Mouse (Mus musculus): ENCODE data around the gene Bcor. TPM values are rescaled to one million over a fixed set of nuclear protein-coding genes. Genes with fewer than 3 reads are reported as not detected.

Bcor gene
- polyA plus RNA-seq, 1 experiment from 2014 or later: 15.0 TPM

DNA sequence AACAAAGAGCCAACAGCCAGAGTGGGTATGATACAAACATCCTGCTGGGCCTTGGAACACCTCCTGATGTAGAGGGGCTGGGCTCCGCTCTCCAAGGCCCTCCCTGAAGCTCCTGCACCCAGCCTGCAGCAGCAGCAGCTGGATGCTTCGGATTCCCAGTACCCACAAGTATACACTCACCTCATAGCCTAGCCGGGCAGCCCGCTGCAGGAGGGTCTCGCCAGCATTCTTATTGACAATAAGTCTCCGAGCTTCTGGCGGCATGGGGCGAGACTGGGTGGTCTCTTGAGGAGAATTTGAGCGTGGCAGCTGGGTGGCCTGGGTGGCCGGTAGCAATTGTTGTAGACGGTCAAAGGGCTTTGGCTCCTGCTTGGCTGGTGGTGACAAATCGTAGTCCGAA lies 113.5 kb downstream of the Bcor start:
- Histone ChIP-seq H3K36me3 (ENCODE audit: control insufficient read depth, insufficient read depth, low read length) (peaks cover 17% of the 10 kb centered on the region), H3K4me1 (ENCODE audit: control insufficient read depth, insufficient read depth, low read length) (peaks cover 8% of the 10 kb centered on the region; the same call in 1 of the 2 replicates), H3K9me3 (ENCODE audit: control insufficient read depth, low read length) (no peaks in the 10 kb centered on the region), H3K4me3 (ENCODE audit: low read depth, low read length) (no peak overlapping the region), H3K27me3 (replicated peaks; ENCODE audit: control insufficient read depth, insufficient read depth, low read length) (no peaks in the 10 kb centered on the region; the same call in 1 of the 2 replicates), H3K27ac (replicated peaks; ENCODE audit: low read depth, low read length) (no peak overlapping the region), H3K4me2 (ENCODE audit: low read depth, low read length) (no peak overlapping the region), H3K9ac (ENCODE audit: low read depth, low read length) (no peak overlapping the region)
- 67% methylated on average over 13 of the region's 13 CpGs for WGBS
- ATAC-seq (ENCODE audit: low read depth): no peak
- no peak for DNase-seq (ENCODE audit: low spot score)

DNA sequence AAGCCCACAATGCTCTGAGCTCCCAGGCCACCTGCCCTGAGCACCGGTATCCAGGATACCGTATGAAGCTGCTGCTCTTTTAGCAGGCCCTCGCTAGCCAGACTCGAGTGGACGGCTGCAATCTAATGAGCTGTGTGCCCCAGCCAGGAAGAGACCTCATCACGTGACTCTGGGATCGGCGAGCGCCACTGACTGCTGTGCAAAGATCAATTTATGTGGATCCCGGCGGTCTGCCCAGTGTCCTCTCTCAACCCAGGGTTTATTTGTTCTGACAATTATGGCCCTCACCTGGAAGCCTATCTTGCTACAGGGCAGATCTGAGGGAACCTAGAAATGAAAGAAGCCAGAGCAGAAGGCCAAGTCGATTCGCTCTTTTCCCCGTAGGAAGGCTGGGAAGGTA lies 116.8 kb downstream of the Bcor start:
- Histone ChIP-seq H3K27ac (replicated peaks; ENCODE audit: low read depth, low read length) (no peak overlapping the region), H3K27me3 (replicated peaks; ENCODE audit: control insufficient read depth, insufficient read depth, low read length) (no peaks in the 10 kb centered on the region; the same call in 1 of the 2 replicates), H3K9me3 (ENCODE audit: control insufficient read depth, low read length) (no peaks in the 10 kb centered on the region), H3K36me3 (ENCODE audit: control insufficient read depth, insufficient read depth, low read length) (peaks cover 44% of the 10 kb centered on the region), H3K4me1 (ENCODE audit: control insufficient read depth, insufficient read depth, low read length) (peaks cover 8% of the 10 kb centered on the region; the same call in 1 of the 2 replicates), H3K4me3 (ENCODE audit: low read depth, low read length) (no peak overlapping the region), H3K4me2 (ENCODE audit: low read depth, low read length) (no peak overlapping the region), H3K9ac (ENCODE audit: low read depth, low read length) (no peak overlapping the region)
- 89% methylated on average over 11 of the region's 14 CpGs for WGBS
- DNase-seq (ENCODE audit: low spot score): no peak
- no peak for ATAC-seq (ENCODE audit: low read depth)

DNA sequence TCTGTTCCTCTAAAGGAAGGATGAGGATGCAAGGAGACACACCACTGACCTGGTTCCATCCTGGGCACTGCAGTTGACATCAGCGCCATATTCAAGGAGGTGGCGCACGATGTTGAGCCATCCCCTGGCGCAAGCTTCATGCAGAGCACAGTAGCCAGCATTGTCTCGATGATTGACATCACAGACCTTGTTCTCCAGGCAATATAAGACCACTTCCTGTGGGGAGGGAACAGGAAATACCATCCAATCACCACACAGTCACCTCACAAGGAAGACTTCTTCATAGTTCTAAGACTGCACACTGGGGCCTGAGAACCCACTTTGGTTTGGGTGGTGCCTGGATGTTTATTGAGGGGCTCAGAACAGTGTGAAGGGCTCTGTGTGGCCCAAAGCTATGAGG lies 118.7 kb downstream of the Bcor start:
- no peak for ATAC-seq (ENCODE audit: low read depth)
- 81% methylated on average over 5 of the region's 5 CpGs for WGBS
- H3K9ac ChIP-seq (ENCODE audit: low read depth, low read length): no peak overlapping the region
- H3K4me3 ChIP-seq (ENCODE audit: low read depth, low read length): no peak overlapping the region
- H3K4me2 ChIP-seq (ENCODE audit: low read depth, low read length): no peak overlapping the region
- H3K27me3 ChIP-seq (replicated peaks; ENCODE audit: control insufficient read depth, insufficient read depth, low read length): no peaks in the 10 kb centered on the region
- no peak overlapping the region for H3K27ac ChIP-seq (replicated peaks; ENCODE audit: low read depth, low read length)
- no peaks in the 10 kb centered on the region for H3K9me3 ChIP-seq (ENCODE audit: control insufficient read depth, low read length)
- H3K36me3 ChIP-seq (ENCODE audit: control insufficient read depth, insufficient read depth, low read length): peaks cover 48% of the 10 kb centered on the region
- H3K4me1 ChIP-seq (ENCODE audit: control insufficient read depth, insufficient read depth, low read length): no peaks in the 10 kb centered on the region
- no peak for DNase-seq (ENCODE audit: low spot score)

DNA sequence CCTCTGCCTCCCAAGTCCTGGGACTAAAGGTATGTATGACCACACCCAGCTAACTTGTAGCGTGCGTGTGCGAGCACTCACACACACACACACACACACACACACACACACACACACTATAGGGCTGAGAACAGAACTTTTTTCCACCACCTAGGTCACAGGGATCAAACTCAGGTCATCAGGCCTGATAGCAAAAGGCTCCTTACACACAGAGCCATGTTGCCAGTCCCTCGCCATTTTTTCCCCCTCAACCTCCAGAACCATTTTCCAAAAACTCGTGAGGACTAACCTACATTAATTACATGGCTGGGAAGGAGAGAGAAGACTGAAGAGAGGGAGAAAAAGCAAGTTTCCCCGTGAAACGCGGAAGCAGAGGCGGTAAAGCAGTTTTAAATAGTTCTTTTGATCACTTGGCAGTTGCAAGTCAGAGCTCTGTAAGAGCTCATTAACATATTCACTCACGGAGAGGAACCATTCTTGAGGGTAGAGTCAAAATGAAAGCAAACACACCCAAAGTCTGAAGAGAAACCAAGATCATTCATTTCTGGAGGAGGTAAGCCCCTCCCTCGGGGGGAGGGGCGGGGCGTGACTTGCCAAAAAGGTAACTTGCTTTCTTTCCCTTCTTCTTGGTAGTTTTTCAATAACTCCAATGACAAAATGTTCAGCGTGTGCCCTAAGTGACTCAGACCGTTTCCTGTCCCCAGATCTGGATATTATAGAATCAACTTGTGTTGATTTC lies 145.3 kb downstream of the Bcor start:
- no peaks in the 10 kb centered on the region for H3K36me3 ChIP-seq (ENCODE audit: control insufficient read depth, insufficient read depth, low read length)
- no peak overlapping the region for H3K4me2 ChIP-seq (ENCODE audit: low read depth, low read length)
- no peaks in the 10 kb centered on the region for H3K4me1 ChIP-seq (ENCODE audit: control insufficient read depth, insufficient read depth, low read length)
- no peaks in the 10 kb centered on the region for H3K9me3 ChIP-seq (ENCODE audit: control insufficient read depth, low read length)
- no peak overlapping the region for H3K9ac ChIP-seq (ENCODE audit: low read depth, low read length)
- no peak overlapping the region for H3K4me3 ChIP-seq (ENCODE audit: low read depth, low read length)
- ATAC-seq (ENCODE audit: low read depth) (no peak), DNase-seq (ENCODE audit: low spot score) (no peak)
- no peaks in the 10 kb centered on the region; the same call in none of the 2 replicates for H3K27me3 ChIP-seq (replicated peaks; ENCODE audit: control insufficient read depth, insufficient read depth, low read length)
- WGBS: 58% methylated on average over 14 of the region's 15 CpGs
- no peak overlapping the region for H3K27ac ChIP-seq (replicated peaks; ENCODE audit: low read depth, low read length)

DNA sequence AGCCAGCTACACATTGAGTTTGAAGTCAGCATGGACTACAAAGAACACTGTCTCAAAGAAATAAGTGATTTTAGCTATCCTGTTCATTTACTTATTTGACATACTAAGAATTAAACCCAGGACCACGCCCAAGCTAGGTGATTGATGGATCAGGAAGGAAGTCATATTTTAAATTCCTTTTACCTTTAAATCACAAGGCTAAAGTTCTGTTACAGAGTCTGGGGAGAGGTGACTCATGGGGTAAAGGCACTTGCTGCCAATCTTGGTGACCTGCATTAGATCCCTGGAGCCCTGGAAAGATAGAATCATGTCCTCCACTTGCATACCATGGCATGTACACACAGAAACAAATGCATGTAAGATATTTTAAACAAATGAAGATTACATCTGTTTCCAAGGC lies 149.5 kb downstream of the Bcor start:
- Histone ChIP-seq H3K4me1 (ENCODE audit: control insufficient read depth, insufficient read depth, low read length) (0 out of 2 replicates have a peak, but pooled peaks cover 3% of the 10 kb centered on the region), H3K9ac (ENCODE audit: low read depth, low read length) (no peak overlapping the region), H3K27me3 (replicated peaks; ENCODE audit: control insufficient read depth, insufficient read depth, low read length) (peaks cover 26% of the 10 kb centered on the region), H3K36me3 (ENCODE audit: control insufficient read depth, insufficient read depth, low read length) (no peaks in the 10 kb centered on the region), H3K4me2 (ENCODE audit: low read depth, low read length) (no peak overlapping the region), H3K9me3 (ENCODE audit: control insufficient read depth, low read length) (no peaks in the 10 kb centered on the region), H3K4me3 (ENCODE audit: low read depth, low read length) (no peak overlapping the region), H3K27ac (replicated peaks; ENCODE audit: low read depth, low read length) (no peak overlapping the region)
- DNase-seq (ENCODE audit: low spot score) (no peak), ATAC-seq (ENCODE audit: low read depth) (no peak)
- 74% methylated on average over 1 of the region's 1 CpGs for WGBS

DNA sequence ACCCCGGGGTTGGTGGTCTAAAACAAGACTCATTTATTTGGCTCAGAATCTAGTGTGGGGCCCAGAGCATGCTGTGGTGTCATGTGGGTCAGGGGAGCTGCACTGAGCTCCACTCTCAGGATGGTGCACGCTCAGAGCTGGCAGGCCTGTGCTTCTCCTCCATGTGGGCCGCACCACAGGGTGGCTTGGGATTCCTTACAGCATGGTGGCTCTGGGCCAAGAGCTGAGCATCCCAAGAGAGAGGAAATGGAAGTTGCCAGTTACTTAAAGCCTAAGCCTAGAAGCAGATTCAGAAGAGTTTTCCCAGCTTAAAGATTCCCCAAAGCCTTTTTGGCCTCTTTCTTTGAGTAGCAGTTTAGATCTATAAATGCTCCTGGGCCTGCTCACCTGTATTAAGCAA lies 151.1 kb downstream of the Bcor start:
- ATAC-seq (ENCODE audit: low read depth) (no peak), DNase-seq (ENCODE audit: low spot score) (no peak)
- no peak overlapping the region for H3K4me3 ChIP-seq (ENCODE audit: low read depth, low read length)
- H3K36me3 ChIP-seq (ENCODE audit: control insufficient read depth, insufficient read depth, low read length): no peaks in the 10 kb centered on the region
- no peak overlapping the region for H3K4me2 ChIP-seq (ENCODE audit: low read depth, low read length)
- 0 out of 2 replicates have a peak, but pooled peaks cover 3% of the 10 kb centered on the region for H3K4me1 ChIP-seq (ENCODE audit: control insufficient read depth, insufficient read depth, low read length)
- H3K9ac ChIP-seq (ENCODE audit: low read depth, low read length): no peak overlapping the region
- WGBS: 31% methylated on average over 2 of the region's 3 CpGs
- H3K9me3 ChIP-seq (ENCODE audit: control insufficient read depth, low read length): no peaks in the 10 kb centered on the region
- H3K27ac ChIP-seq (replicated peaks; ENCODE audit: low read depth, low read length): no peak overlapping the region
- H3K27me3 ChIP-seq (replicated peaks; ENCODE audit: control insufficient read depth, insufficient read depth, low read length): peaks cover 41% of the 10 kb centered on the region

DNA sequence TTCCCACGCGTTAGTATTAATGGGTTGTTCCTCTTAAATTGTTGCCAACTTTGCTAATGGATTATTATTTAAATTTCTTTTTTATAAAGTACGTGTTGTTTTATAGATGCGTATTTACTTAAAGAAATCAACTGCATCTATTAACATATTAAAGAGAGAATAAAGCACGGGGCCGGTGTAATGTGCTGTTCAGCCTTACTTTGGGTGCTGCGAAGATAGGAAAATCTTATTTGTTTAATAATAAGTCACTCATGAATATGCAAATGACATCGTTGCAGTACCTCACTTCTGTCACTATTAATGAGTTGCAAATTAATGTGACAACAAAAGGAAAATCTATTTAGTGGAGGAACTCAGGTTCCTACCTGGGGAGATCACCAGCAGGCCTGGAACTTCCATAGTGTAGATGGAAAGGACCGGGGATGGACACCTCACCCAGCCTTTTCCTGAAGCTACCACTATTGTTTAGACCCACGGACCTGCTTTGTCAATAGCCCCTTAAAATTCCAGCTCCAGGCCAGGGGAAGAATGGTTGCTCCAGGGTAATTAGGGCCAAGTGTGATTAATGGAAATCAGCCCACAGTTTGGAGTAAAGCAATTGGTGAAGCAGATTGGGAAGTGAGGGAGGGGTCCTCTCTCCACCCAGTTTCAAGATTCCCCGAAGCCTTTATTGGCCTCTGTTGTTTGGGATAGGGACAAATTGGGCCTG lies 152.2 kb downstream of the Bcor start:
- no peak for DNase-seq (ENCODE audit: low spot score)
- no peaks in the 10 kb centered on the region for H3K9me3 ChIP-seq (ENCODE audit: control insufficient read depth, low read length)
- no peak overlapping the region; the same call in 1 of the 2 replicates for H3K9ac ChIP-seq (ENCODE audit: low read depth, low read length)
- WGBS: 24% methylated on average over 11 of the region's 11 CpGs
- H3K36me3 ChIP-seq (ENCODE audit: control insufficient read depth, insufficient read depth, low read length): no peaks in the 10 kb centered on the region
- ATAC-seq (ENCODE audit: low read depth): no peak
- peaks cover 46% of the 10 kb centered on the region for H3K27me3 ChIP-seq (replicated peaks; ENCODE audit: control insufficient read depth, insufficient read depth, low read length)
- H3K27ac ChIP-seq (replicated peaks; ENCODE audit: low read depth, low read length): no peak overlapping the region
- peaks cover 7% of the 10 kb centered on the region for H3K4me1 ChIP-seq (ENCODE audit: control insufficient read depth, insufficient read depth, low read length)
- no peak overlapping the region for H3K4me3 ChIP-seq (ENCODE audit: low read depth, low read length)
- peak overlapping the region; percentile 68 for H3K4me2 ChIP-seq (ENCODE audit: low read depth, low read length)

DNA sequence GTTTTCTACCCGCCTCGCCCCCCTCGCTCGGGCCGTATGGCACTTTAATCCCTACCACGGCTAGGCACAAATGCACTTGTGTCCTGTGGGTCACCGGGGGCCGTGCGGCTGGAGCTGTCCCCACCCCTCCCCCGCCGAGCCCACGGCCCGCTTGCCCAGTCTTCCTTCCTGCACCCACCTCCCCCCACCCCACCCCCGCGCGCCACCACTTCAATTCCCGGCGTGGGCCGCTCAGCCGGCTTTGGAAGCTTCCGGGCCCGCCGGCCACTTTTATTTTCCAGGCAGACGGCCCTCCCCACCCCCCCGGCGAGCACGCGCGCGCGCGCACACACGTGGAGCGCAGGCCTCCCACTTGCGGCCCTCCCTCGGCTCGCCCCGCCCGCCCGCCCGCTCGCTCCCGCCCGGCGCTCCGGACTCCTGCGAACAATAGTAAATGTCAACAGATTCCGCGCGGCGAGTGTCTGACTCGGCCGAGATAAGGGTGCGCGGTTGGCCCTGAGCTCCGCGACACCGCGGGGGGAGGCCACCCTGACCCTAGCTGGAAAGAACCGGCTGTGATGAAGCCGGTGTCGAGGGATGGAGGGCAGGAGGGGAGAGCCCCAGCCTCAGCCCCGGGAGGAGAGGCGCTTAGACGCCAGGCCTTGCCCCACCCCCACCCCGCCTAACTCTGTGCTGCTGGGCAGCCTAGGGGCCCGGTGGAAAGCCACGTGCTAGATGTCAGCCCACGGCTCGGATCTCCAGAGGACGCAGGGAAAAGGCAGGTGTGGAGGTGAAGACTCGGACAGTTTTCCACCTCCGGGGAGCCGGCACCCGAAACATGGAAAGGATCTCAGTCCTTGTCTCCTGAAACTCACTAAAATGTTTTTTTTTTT lies 153.0 kb downstream of the Bcor start:
- Histone ChIP-seq H3K36me3 (ENCODE audit: control insufficient read depth, insufficient read depth, low read length) (no peaks in the 10 kb centered on the region), H3K4me3 (ENCODE audit: low read depth, low read length) (peak overlapping the region; percentile 46), H3K4me1 (ENCODE audit: control insufficient read depth, insufficient read depth, low read length) (peaks cover 11% of the 10 kb centered on the region), H3K4me2 (ENCODE audit: low read depth, low read length) (peak overlapping the region; percentile 68), H3K27ac (replicated peaks; ENCODE audit: low read depth, low read length) (peak overlapping the region; percentile 82), H3K27me3 (replicated peaks; ENCODE audit: control insufficient read depth, insufficient read depth, low read length) (peaks cover 52% of the 10 kb centered on the region), H3K9me3 (ENCODE audit: control insufficient read depth, low read length) (no peaks in the 10 kb centered on the region), H3K9ac (ENCODE audit: low read depth, low read length) (peak overlapping the region; percentile 67)
- WGBS: 4% methylated on average over 23 of the region's 75 CpGs
- ATAC-seq (ENCODE audit: low read depth): peak; percentile 73
- DNase-seq (ENCODE audit: low spot score): peak; percentile 58
